Mouse (Mus musculus) lung, adult 18-20 months (tissue): ENCODE measurements at regions not wholly inside any gene's neighbourhood (a gene's known extent, or its start where the extent isn't known, plus 50 kb on each side); places are given as distances from the start of the nearest gene placed in this dataset.
A peak's percentile ranks its signal among the peaks of the same experiment; 100 is the strongest.

ENCODE experiments used
- DNase-seq, 2 experiments: peaks; one replicate each; pipeline ENCODE4 v3.0.0; 2022; ENCODE audit warnings: mixed read lengths in 2 of 2

DNA sequence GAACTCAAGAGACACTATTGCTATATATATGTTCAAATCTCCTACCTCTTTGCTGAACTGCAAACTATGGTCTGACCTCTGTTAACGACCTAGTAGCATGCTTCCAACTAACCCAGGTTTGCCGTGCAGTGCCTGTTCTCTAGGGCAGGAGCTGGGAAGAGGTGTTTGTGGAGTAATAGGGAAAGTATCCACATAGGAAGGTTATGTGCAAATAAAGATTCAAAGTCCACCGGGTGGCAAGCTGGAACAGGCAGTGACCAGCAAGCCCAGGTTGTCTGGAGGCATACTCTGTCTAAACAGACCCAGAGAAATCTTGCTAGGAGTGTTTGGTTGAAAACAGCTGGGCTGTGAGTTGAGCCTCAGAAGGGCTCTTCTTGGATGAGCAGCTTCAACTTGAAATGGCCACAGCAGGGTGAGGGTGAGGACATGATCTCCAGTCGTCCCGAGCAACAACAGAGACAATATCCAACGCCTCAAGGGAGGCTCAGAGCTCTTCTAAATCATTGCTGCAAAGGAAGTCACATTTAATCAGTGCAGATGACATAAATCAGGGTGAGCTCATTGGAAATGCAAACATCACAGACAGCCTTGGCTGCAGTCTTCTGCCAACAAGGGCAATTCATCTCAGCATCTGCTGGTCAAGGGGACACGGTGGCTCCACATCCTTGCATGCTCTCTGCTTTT is 846.7 kb downstream of the Synb start:
- no peak for DNase-seq

DNA sequence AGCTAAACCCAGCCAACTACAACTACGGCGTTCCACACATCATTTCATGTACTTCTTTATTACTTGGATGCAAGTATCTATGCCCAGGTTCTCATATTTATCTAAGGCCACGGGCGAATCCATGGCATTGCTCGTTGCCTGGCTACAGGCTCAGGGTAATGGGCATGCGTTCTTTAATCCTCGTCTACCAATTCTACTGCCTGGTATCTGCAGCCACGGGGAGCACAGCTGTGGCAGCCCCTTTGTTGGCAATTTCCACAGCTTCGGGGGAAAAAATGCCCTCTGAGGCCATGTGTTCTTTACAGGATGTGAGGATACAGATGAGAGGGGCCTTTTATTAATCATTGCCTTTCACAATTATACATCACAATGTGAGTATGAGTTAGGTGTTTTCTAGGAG is 860.8 kb downstream of the Synb start:
- DNase-seq: no peak

DNA sequence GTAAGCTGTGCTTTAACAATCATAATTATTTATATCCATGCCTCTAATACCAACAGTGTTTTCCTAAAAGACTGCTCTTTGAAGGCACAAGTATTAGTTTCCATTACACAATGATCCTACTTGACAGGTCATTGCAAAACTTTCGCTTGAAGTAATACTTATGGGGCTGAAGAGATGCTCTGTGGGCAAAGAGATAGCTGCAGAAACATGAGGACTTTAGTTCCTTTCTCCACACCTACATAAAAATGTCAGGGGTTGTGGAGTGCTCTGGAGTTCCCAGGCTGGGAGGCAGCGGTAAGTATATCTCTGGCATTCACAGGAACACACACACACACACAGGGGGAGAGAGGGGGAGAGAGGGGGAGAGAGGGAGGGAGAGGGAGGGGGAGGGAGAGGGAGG is 862.0 kb downstream of the Synb start:
- DNase-seq: peak; percentile 9 to 55

DNA sequence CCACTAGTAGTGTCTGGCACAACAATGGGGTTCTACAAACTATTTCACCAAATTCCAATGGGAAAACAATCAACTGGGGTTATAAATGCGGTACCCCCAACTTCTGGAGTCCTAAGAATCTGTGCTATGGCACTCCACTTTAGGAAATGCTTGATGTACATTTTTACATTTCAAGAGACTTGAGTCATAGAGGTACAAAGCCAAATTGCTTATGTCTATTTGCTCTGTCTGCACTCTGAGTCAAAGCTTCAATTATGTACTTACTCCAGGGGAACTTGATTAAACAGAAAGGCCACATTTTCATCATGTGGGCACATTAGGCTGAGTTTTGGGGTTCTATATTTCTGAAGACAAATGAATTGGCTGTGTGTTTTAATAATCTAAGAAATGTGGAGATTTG is 866.9 kb downstream of the Synb start:
- DNase-seq: no peak

GRCm38 (mm10) chr14:68392440-68392839 is 901.7 kb downstream of the Synb start:
- no peak for DNase-seq

DNA sequence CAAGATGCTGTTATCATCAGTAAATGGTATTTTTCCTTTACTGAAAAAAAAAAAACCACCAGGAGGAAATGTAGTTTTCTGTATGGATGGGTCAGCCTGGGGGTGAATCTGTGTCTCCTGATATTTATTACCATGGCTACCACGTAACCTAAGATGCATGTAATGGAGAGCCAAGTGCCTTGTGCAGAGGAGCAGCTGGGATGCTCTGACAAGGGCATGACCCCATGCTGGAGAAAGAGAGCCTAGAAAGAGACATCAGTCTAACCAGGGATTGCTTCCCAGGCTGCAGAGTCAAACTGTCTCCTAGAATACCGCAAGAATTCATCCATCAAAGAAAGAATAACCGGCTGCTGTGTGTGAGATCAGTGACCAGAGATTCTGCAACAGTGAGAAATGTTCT is 902.2 kb downstream of the Synb start:
- no peak for DNase-seq

DNA sequence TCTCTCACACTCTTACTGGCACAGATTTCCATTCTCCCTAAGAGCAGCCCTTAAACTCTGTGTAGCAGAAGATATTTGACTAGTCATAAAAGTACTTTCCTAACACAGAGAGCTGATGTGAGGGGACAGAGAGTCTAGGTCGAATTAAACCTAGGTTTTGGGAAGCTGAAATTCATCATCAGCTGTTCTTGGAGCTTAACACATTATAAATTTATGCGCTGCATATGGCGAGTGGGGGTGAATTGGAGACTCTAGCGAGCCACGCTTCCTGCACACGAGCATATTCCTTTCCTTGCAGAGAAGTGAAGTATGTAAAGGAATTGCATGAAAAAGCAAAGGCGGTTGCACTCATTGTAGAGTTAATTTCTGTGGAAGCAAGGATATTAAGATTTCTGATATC is 912.4 kb downstream of the Synb start:
- DNase-seq: no peak

DNA sequence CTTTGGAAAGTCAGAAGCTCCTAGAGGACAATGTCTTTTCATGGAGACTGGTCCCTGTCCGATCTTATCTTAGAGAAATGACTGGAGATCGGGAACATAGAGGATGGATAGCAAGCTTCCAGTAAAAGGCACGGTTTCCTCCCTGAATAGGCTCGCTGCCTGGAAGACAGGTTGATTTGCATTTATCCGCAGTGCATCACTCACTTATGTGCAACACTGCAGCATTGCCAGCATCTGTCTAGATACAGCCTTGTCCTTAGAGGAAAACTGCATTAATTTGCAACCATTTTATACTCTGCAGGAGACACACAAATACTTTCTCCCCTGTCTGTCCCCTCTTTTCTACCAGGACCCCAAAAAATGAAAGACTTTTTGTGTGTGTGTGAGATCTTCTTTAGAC is 926.4 kb downstream of the Synb start:
- DNase-seq: no peak

GRCm38 (mm10) chr14:68363892-68364291 is 930.2 kb downstream of the Synb start:
- DNase-seq: no peak

GRCm38 (mm10) chr14:68361998-68362397 is 932.1 kb downstream of the Synb start:
- no peak for DNase-seq

DNA sequence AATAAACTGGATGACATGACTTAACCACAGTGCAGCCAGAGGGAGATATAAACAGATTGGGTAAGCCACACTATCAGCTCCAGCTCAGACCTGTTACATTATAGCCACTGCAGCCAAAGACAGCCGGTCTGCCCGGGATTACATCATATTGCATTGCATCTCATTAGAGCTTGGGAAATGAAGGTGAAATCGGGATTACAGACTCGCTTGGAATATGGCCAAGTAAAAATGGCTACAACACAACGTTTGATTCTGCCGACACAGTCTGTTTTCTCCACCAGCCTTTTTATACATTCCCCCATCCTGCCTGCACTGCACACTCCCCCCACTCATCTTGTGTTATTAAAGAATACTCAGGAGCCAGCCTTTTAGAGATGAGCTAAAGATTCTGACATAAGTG is 932.6 kb downstream of the Synb start:
- no peak for DNase-seq

DNA sequence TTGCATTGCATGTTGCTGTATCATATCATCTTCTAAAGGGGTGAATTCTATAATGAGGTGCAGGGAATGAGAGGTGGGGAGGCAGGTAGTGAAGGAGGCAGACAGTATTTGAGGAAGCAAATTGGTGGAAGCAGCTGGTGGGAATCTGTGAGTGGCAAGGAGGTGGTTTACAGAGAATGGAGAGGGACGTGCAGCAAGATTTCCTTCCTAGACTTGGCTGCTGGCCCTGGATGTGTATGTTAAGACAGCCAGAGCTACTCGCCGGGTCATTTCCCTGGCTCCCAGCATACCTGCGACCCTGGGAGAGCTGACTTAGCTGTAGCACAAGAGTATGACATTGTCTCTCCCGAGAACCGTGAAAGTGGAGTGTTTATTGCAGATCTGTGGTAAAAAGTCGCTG is 937.7 kb downstream of the Synb start:
- DNase-seq: no peak

- no peak for DNase-seq
Observed at GRCm38 (mm10) chr14:68355462-68355905, 938.6 kb downstream of the Synb start.

DNA sequence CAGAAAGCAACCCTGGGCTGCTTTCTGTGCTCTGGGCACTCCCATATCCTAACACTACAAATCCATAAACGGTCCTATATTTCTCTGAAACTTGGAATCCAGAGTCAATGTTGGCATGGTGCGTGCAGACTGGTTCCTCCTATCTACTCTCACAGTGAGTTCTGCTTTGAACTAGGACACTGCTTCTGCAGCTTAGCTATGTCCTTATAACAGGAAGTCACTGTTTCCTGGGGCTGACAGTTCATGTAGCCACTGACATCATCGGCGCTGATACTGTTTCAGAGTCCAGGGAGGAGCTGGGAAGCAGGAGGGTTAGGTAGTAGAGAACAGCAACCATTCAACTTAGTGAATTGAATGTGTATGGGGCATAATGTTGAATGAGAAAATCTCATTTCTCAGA is 948.6 kb downstream of the Synb start:
- DNase-seq: no peak

DNA sequence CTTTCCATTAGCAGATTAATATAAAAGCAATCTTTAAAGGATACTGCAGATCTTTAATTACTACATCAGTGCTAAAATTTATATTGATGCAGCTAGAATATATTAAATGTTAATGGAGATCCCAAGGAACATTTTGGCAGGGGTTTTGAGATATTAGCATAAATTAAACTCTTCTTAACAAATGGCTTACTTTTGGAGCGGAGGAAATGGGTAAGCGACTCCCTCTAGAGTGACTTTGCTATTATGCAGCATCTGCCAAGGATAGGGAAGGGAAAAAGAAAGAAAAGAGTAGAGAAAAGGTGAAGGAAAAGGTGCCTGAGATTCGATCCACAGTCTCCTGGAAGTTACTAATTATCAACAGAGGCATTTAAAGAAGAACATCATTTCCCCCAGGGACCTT is 949.4 kb downstream of the Synb start:
- DNase-seq: no peak

- DNase-seq: no peak
Observed at GRCm38 (mm10) chr14:68338440-68338839, 955.7 kb downstream of the Synb start.

GRCm38 (mm10) chr14:68325061-68325460 is 969.0 kb downstream of the Synb start:
- DNase-seq: no peak

- no peak for DNase-seq
Observed at GRCm38 (mm10) chr14:68323008-68323407, 971.1 kb downstream of the Synb start.

- no peak for DNase-seq
Observed at GRCm38 (mm10) chr14:68307973-68308660, 986.0 kb downstream of the Synb start.

DNA sequence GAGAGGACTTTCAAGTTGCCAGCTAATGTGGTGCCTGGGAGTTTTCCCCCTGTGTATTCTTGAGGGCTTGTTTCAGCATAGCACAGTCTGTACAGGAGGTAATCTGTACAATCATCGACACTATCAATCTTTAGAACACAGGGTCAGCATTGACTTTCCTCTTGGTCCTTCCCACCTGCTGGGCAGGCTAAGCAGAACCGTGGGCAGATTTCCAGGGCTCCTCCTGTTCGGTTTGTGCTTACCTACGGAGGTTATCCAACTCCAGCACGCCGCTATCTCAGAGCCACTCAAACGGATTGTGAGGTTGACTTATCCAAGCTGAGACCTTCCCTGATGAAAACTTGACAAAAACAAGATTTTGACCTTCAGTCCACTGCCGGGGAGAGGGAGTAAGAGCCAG is 988.9 kb downstream of the Synb start:
- no peak for DNase-seq

DNA sequence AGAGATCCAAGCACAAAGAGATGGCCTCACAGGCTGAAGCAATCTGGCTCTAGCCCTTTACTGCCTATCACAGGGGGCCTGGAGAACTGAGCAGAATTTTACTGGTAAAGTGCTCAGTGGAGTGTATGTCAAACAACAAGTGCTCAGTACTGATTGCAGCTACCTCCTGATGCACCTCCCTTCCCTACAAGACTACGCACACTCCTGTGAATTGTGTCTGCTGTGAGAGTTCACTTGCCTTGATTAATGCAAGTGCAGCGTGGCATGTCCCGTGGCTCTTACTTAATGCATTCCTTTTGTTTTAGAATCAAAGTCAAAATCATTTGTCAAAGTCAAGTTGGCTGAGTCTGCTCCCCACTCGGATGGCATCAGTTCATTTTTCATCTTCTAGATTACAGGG is 992.4 kb downstream of the Synb start:
- no peak for DNase-seq

DNA sequence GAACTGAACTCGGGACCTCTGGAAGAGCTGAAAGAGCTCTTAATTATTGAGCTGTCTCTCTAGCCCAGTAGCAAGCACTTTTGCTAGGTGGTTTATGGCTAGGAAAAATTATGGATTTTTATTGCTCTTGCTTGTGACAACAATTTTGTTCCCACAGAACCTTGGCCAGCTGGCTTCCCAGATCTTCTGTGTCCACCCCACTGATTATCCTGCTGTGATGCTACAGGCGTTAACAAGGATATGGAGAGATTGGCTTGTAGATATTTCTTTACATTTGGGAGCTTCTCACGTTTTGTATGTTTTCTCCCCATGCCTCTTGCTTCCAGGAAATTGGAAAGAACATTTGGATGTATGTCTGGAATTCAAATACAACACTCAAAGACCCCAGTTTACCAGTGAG is 1008.6 kb downstream of the Synb start:
- no peak for DNase-seq

DNA sequence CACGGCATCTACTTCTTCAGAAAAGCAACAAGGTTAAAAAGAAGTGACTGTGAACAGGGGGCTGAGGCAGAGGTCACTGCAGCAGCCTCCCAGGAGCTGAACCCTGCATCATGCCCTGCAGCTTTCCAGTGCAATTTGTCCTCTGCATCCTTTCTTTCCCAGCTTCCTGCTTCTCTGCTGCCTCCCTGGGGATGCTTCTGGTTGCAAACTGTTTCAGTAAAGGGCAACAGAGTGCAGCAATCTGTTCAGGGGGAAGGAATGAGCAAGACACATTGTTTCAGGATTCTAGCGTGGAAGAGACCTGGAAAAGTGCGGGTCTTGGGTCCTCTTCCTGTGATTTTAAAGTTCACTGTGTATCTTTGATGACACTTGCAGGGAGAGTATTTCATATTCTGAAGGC is 1032.7 kb downstream of the Synb start:
- DNase-seq: no peak

GRCm38 (mm10) chr14:68246966-68247365 is 1047.1 kb downstream of the Synb start:
- DNase-seq: no peak

GRCm38 (mm10) chr14:68240146-68240545 is 1054.0 kb downstream of the Synb start:
- DNase-seq: no peak
